Mouse (Mus musculus) liver, adult 2 months (tissue): ENCODE data around the gene Tmem184b.

Experiments used
- CTCF ChIP-seq: fragments of 200-500 bp; IDR thresholded peaks from 2 replicates; pipeline ENCODE4 v1.5.1; 2011; ENCODE audit warnings: low read depth, low read length, control low read depth
- POLR2A ChIP-seq: fragments of 200-500 bp; IDR thresholded peaks from 2 replicates; pipeline ENCODE4 v1.6.1; 2011; ENCODE audit warnings: low read length, control low read depth; ENCODE audit not compliant: insufficient read depth; ENCODE audit errors: extremely low read depth

DNA sequence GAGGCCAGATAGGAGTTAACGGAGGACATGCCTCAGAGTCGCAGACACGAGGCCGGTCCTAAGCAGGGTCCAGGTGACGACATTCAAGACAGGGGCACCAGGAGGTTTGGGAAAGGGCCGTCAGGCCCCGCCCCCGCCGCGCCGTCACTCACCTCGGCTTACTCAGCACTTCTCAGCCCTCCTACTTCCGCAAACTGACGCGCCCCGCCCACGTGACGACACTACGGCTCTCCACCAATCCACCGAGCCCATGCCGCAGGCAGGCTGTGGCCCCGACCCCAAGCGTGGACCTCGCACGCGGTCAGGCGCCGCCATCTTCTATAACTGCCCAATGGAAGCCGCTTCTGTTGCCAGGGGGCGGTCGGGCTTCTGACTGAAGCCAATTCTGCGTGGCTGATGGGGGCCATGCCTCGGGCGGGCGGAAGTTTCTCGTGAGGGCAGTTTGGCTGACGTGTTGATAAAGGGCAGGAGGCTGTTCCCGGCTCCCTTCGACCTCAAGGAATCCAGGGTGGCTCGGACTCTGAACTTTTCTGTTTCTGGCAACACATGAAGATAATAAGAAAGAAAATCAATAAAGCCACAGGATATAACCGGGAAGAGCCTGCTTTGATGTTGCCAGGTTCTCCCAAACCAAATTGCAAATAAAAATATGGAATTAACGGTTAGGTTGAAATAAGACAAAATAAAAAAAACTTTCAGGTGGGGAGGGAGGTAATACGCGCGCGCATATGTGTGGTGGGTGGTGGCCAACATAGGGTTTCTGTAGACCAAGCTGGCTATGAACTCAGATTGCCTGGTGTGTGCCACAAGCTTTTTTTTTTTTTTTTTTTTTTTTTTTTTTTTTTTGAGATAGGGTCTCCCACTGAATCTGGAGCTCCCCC lies 75.1 kb downstream of the Tmem184b start, which contains the start of gene Pla2g6:
- 0 out of 2 replicates have a peak, but pooled peaks have one; percentile 69 for TF ChIP-seq POLR2A
- no peak for TF ChIP-seq CTCF
